Mouse (Mus musculus): ENCODE results near the gene Akr1b3. TPM values are rescaled to one million over a fixed set of nuclear protein-coding genes. Genes with fewer than 3 reads are reported as not detected.
A peak's percentile ranks its signal among the peaks of the same experiment; 100 is the strongest.

The Akr1b3 gene
- polyA plus RNA-seq, 1 experiment from 2014 or later: 438 TPM

GRCm38 (mm10) chr6:34309526-34309925 lies 7.8 kb downstream of the Akr1b3 start:
- TF ChIP-seq CTCF (IDR thresholded peaks at IDR 0.05; ENCODE audit: low read depth): no peak
- Histone ChIP-seq H3K4me3 (replicated peaks; ENCODE audit: low read depth, low read length) (no peak overlapping the region), H3K9me3 (replicated peaks; ENCODE audit: low read length) (no peaks in the 10 kb centered on the region), H3K9ac (ENCODE audit: low read depth, low read length) (no peak overlapping the region), H3K4me2 (ENCODE audit: low read length) (no peak overlapping the region), H3K27ac (no peak overlapping the region), H3K27me3 (ENCODE audit: insufficient read depth, low read length) (no peaks in the 10 kb centered on the region), H3K4me1 (replicated peaks; ENCODE audit: insufficient read depth, low read length) (no peaks in the 10 kb centered on the region), H3K36me3 (ENCODE audit: insufficient read depth, low read length) (peaks cover 21% of the 10 kb centered on the region)
- 87% methylated on average over 6 of the region's 6 CpGs for WGBS
- no peak for DNase-seq (ENCODE audit: low spot score)
- ATAC-seq (replicated peaks; ENCODE audit: low FRiP score, low read depth): no peak

DNA sequence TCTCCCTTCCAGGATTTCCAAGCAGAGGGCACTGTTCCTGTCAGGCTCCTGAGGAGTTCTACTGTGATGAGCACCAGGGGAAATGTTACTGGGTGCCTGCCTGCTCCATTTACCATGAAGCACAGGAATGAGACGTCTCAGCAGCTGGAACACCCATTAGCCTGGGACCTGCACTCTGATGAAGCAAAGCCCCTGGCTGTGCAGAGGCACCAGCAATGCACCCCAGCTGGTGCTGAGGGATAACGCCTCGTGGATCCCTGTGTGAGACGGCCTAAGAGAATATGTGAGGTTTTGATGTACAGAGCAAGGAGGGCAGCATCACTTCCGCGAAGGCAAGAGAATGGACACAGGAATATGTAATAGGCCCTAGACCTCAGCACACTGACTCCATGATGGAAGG lies 10.5 kb downstream of the Akr1b3 start:
- H3K4me1 ChIP-seq (replicated peaks; ENCODE audit: insufficient read depth, low read length): no peaks in the 10 kb centered on the region
- H3K4me2 ChIP-seq (ENCODE audit: low read length): no peak overlapping the region
- no peak overlapping the region for H3K27ac ChIP-seq
- no peak for TF ChIP-seq CTCF (IDR thresholded peaks at IDR 0.05; ENCODE audit: low read depth)
- no peak overlapping the region for H3K9ac ChIP-seq (ENCODE audit: low read depth, low read length)
- no peaks in the 10 kb centered on the region for H3K27me3 ChIP-seq (ENCODE audit: insufficient read depth, low read length)
- 86% methylated on average over 6 of the region's 6 CpGs for WGBS
- no peak overlapping the region for H3K4me3 ChIP-seq (replicated peaks; ENCODE audit: low read depth, low read length)
- no peaks in the 10 kb centered on the region for H3K9me3 ChIP-seq (replicated peaks; ENCODE audit: low read length)
- H3K36me3 ChIP-seq (ENCODE audit: insufficient read depth, low read length): peaks cover 21% of the 10 kb centered on the region
- no peak for ATAC-seq (replicated peaks; ENCODE audit: low FRiP score, low read depth)
- DNase-seq (ENCODE audit: low spot score): no peak

DNA sequence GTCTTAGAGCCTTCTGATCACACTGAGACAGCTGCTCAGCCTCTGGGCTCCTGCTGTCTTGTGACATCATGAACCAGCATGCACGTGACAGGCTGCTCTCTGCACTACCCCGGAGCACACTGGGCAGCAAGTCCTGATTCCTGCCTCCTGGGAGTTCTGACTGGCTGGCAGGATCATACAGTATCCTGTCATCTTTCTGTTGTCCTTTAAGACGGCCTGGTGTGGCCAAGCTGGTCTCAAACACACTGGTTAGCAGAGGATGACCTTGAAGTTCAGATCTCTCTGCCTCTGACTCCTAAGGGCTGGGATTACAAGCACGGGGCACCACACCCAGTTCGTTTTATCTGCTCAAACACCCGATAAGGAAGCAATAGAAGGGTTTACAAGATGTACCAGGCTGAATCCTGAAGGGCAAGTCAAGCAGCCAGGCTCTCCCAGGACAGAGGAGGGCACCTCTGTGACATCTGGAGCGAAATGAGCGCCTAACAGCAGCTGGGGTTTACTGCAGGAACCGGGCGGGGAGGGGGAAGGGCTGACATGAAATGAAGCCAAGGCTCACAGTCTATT lies 12.5 kb downstream of the Akr1b3 start:
- Histone ChIP-seq H3K4me3 (replicated peaks; ENCODE audit: low read depth, low read length) (no peak overlapping the region), H3K27me3 (ENCODE audit: insufficient read depth, low read length) (no peaks in the 10 kb centered on the region), H3K9me3 (replicated peaks; ENCODE audit: low read length) (no peaks in the 10 kb centered on the region), H3K9ac (ENCODE audit: low read depth, low read length) (no peak overlapping the region), H3K4me2 (ENCODE audit: low read length) (no peak overlapping the region), H3K4me1 (replicated peaks; ENCODE audit: insufficient read depth, low read length) (no peaks in the 10 kb centered on the region), H3K36me3 (ENCODE audit: insufficient read depth, low read length) (peaks cover 14% of the 10 kb centered on the region), H3K27ac (no peak overlapping the region)
- WGBS: 74% methylated on average over 10 of the region's 10 CpGs
- peak; percentile 68; the same call in 1 of the 2 replicates for ATAC-seq (replicated peaks; ENCODE audit: low FRiP score, low read depth)
- no peak for TF ChIP-seq CTCF (IDR thresholded peaks at IDR 0.05; ENCODE audit: low read depth)
- no peak for DNase-seq (ENCODE audit: low spot score)

GRCm38 (mm10) chr6:34297055-34297454 lies 20.2 kb downstream of the Akr1b3 start:
- DNase-seq (ENCODE audit: low spot score) (no peak), ATAC-seq (replicated peaks; ENCODE audit: low FRiP score, low read depth) (no peak)
- H3K27ac ChIP-seq: no peak overlapping the region
- whole genome bisulfite sequencing: 93% methylated on average over 3 of the region's 3 CpGs
- no peak for TF ChIP-seq CTCF (IDR thresholded peaks at IDR 0.05; ENCODE audit: low read depth)
- H3K36me3 ChIP-seq (ENCODE audit: insufficient read depth, low read length): no peaks in the 10 kb centered on the region
- no peak overlapping the region for H3K4me3 ChIP-seq (replicated peaks; ENCODE audit: low read depth, low read length)
- no peak overlapping the region for H3K4me2 ChIP-seq (ENCODE audit: low read length)
- no peaks in the 10 kb centered on the region for H3K9me3 ChIP-seq (replicated peaks; ENCODE audit: low read length)
- H3K9ac ChIP-seq (ENCODE audit: low read depth, low read length): no peak overlapping the region
- H3K27me3 ChIP-seq (ENCODE audit: insufficient read depth, low read length): no peaks in the 10 kb centered on the region
- no peaks in the 10 kb centered on the region for H3K4me1 ChIP-seq (replicated peaks; ENCODE audit: insufficient read depth, low read length)

- Histone ChIP-seq H3K4me2 (ENCODE audit: low read length) (no peak overlapping the region), H3K4me3 (replicated peaks; ENCODE audit: low read depth, low read length) (no peak overlapping the region), H3K9ac (ENCODE audit: low read depth, low read length) (no peak overlapping the region), H3K9me3 (replicated peaks; ENCODE audit: low read length) (no peaks in the 10 kb centered on the region), H3K27me3 (ENCODE audit: insufficient read depth, low read length) (no peaks in the 10 kb centered on the region), H3K27ac (no peak overlapping the region), H3K4me1 (replicated peaks; ENCODE audit: insufficient read depth, low read length) (no peaks in the 10 kb centered on the region), H3K36me3 (ENCODE audit: insufficient read depth, low read length) (no peaks in the 10 kb centered on the region)
- 87% methylated on average over 9 of the region's 9 CpGs for WGBS
- no peak for ATAC-seq (replicated peaks; ENCODE audit: low FRiP score, low read depth)
- no peak for TF ChIP-seq CTCF (IDR thresholded peaks at IDR 0.05; ENCODE audit: low read depth)
- no peak for DNase-seq (ENCODE audit: low spot score)
Measured at GRCm38 (mm10) chr6:34295437-34295836, 21.8 kb downstream of the Akr1b3 start.

DNA sequence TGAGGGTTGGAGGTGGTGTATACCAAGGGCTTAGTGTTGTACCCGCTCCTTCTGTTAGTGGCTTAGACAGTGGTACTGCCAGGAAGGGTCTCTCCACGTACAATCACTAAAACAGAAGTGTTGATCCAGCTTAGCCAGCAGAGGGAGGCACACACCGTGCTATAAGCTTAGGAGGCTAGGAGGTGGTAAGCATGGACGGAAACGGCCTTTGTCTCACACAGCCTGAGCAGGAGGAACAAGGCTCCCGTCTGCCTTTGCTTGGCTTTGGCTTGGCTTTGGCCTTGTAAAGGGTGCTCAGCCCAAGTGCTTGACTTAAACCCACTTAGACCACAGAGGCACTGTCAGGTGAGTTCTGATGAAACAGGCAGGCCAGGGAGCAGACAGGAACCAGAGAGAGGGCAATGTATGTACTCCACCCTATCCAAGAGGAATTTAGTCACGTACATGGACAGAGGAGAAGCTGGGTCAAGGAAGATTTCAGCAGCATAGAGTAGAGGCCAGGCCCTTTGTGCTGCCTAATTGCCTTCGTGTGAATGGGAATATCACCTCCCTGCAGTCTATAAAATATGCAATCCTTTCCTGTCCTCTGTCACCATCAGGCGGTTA lies 24.3 kb downstream of the Akr1b3 start:
- H3K27ac ChIP-seq: no peak overlapping the region
- H3K27me3 ChIP-seq (ENCODE audit: insufficient read depth, low read length): no peaks in the 10 kb centered on the region
- H3K4me2 ChIP-seq (ENCODE audit: low read length): no peak overlapping the region
- DNase-seq (ENCODE audit: low spot score) (peak; percentile 94), ATAC-seq (replicated peaks; ENCODE audit: low FRiP score, low read depth) (peak; percentile 87; the same call in 1 of the 2 replicates)
- no peaks in the 10 kb centered on the region for H3K36me3 ChIP-seq (ENCODE audit: insufficient read depth, low read length)
- H3K4me1 ChIP-seq (replicated peaks; ENCODE audit: insufficient read depth, low read length): no peaks in the 10 kb centered on the region
- H3K9me3 ChIP-seq (replicated peaks; ENCODE audit: low read length): no peaks in the 10 kb centered on the region
- H3K4me3 ChIP-seq (replicated peaks; ENCODE audit: low read depth, low read length): no peak overlapping the region
- no peak overlapping the region for H3K9ac ChIP-seq (ENCODE audit: low read depth, low read length)
- peak; percentile 95 for TF ChIP-seq CTCF (IDR thresholded peaks at IDR 0.05; ENCODE audit: low read depth)
- WGBS: 30% methylated on average over 9 of the region's 9 CpGs
